Mouse (Mus musculus): Measurements from ENCODE around the gene Pi4kb.

Gene Pi4kb

GRCm38 (mm10) chr3:95056275-95056674 is 81.7 kb downstream of the Pi4kb start:
- DNase-seq (ENCODE audit: extremely low spot score) = no peak
